Mouse (Mus musculus) hindbrain, embryonic 14.5 days (tissue): Measurements from ENCODE around the gene Mad2l2. TPM values are rescaled to one million over a fixed set of nuclear protein-coding genes. Genes with fewer than 3 reads are reported as not detected.
A peak's percentile ranks its signal among the peaks of the same experiment; 100 is the strongest.

Experiments used
- ATAC-seq: fragments of 200-750 bp; cut with Nextera tagmentation; 2 replicates; pipeline ENCODE4 v1.8.0; 2017; ENCODE audit warnings: moderate number of reproducible peaks, mild to moderate bottlenecking, moderate TSS enrichment, moderate library complexity; ENCODE audit not compliant: low FRiP score
- DNase-seq: peaks from one replicate; pipeline ENCODE4 v3.0.0-alpha.2; 2015; ENCODE audit warnings: low spot score
- H3K27ac ChIP-seq: fragments of 300-500 bp; sonication (generic); 2 replicates; pipeline ENCODE4 v1.5.1; 2014; ENCODE audit warnings: mild to moderate bottlenecking, moderate library complexity
- H3K27me3 ChIP-seq: fragments of 300-500 bp; sonication (generic); 2 replicates; pipeline ENCODE4 v1.6.1; 2014; ENCODE audit warnings: mild to moderate bottlenecking, low read length, mixed read lengths; ENCODE audit not compliant: control insufficient read depth, insufficient read depth
- H3K36me3 ChIP-seq: fragments of 300-500 bp; sonication (generic); replicated peaks from 2 replicates; pipeline ENCODE4 v1.6.1; 2014; ENCODE audit not compliant: control insufficient read depth, insufficient read depth
- H3K4me1 ChIP-seq: fragments of 300-500 bp; sonication (generic); replicated peaks from 2 replicates; pipeline ENCODE4 v1.6.1; 2014; ENCODE audit warnings: antibody characterized with exemption, low read length, mixed read lengths; ENCODE audit not compliant: control insufficient read depth, insufficient read depth
- H3K4me2 ChIP-seq: fragments of 300-500 bp; sonication (generic); replicated peaks from 2 replicates; pipeline ENCODE4 v1.6.1; 2014; ENCODE audit warnings: mild to moderate bottlenecking, moderate library complexity
- H3K4me3 ChIP-seq: fragments of 300-500 bp; sonication (generic); replicated peaks from 2 replicates; pipeline ENCODE4 v1.5.1; 2014; ENCODE audit warnings: mild to moderate bottlenecking, low read length
- H3K9ac ChIP-seq: fragments of 300-500 bp; sonication (generic); 2 replicates; pipeline ENCODE4 v1.6.1; 2014
- H3K9me3 ChIP-seq: fragments of 300-500 bp; sonication (generic); 2 replicates; pipeline ENCODE4 v1.6.1; 2016; ENCODE audit warnings: low read length; ENCODE audit not compliant: control insufficient read depth
- WGBS: fragments of 180-500 bp; shearing (Covaris S2); extraction: QIAGEN DNeasy Blood & Tissue Kit; methylation state at CpG from one replicate; pipeline ENCODE4 v1.1.7; 2014; 5-methylcytosine and 5-hydroxymethylcytosine counted together
- polyA plus RNA-seq: library from polyadenylated mRNA; unstranded; fragments of >200 nt; fragmentation: Nextera tagmentation; extraction: Ambion mirVana; gene quantifications from 2 replicates; pipeline ENCODE4 v1.2.1, GENCODE M21; 2014

Gene Mad2l2
- polyA plus RNA-seq, 1 experiment from 2014 or later: 124 TPM

DNA sequence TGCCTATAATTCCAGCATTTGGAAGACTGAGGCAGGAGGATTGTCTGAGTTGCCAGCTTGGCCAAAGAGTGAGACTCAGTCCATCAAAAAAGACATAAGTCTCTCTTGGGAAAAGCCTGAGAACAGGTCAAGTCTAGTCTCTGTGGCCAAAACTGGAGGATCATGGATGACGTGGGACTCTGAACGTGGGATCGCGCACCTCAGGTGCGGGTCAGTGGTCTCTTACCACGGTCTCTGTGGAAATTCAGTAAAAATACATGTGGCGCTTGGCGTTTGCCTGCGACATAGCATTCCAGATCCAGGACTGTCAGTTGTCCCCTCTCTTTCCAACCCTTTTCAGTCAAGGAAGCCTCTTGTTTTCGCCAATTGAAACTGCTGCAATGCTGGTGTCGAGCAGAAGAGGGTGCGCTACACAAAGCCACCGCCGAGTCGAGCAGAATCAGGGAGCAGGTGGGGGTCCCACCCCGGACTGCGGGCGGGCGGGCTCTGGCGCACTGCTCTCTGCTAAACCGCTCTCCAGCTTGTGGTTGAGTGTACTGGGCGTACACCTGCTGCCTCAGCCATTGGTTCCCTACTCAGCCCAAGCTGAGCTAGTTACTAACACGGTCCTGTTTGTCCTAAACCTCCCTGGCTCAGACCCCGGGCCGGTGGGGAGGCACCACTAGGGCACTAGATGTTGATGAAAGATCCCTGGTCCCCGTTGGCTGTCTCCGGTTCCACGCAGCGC lies 28.2 kb upstream of the Mad2l2 start:
- Histone ChIP-seq H3K4me1 (peaks cover 11% of the 10 kb centered on the region), H3K36me3 (peaks cover 33% of the 10 kb centered on the region), H3K9me3 (no peaks in the 10 kb centered on the region), H3K27me3 (no peaks in the 10 kb centered on the region), H3K4me3 (peak overlapping the region; percentile 16; the same call in 1 of the 2 replicates), H3K4me2 (peak overlapping the region; percentile 47), H3K9ac (peak overlapping the region; percentile 47), H3K27ac (peak overlapping the region; percentile 72)
- 17% methylated on average over 29 of the region's 29 CpGs for WGBS
- ATAC-seq (peak; percentile 81), DNase-seq (peak; percentile 68)

- Histone ChIP-seq H3K27ac (no peak overlapping the region), H3K9ac (no peak overlapping the region), H3K4me1 (peaks cover 12% of the 10 kb centered on the region; the same call in 1 of the 2 replicates), H3K27me3 (no peaks in the 10 kb centered on the region), H3K9me3 (no peaks in the 10 kb centered on the region), H3K36me3 (peaks cover 47% of the 10 kb centered on the region), H3K4me3 (no peak overlapping the region), H3K4me2 (no peak overlapping the region)
- no peak for DNase-seq
- 87% methylated on average over 3 of the region's 3 CpGs for WGBS
- no peak for ATAC-seq
Observed at GRCm38 (mm10) chr4:148104146-148104545, 26.0 kb upstream of the Mad2l2 start.

- H3K4me3 ChIP-seq: no peak overlapping the region
- 35% methylated on average over 22 of the region's 22 CpGs for WGBS
- DNase-seq (no peak), ATAC-seq (peak; percentile 46; the same call in 1 of the 2 replicates)
- H3K9me3 ChIP-seq: no peaks in the 10 kb centered on the region
- 0 out of 2 replicates have a peak, but pooled peaks cover 7% of the 10 kb centered on the region for H3K4me1 ChIP-seq
- 0 out of 2 replicates have a peak overlapping the region, but pooled peaks have one; percentile 4 for H3K27ac ChIP-seq
- H3K4me2 ChIP-seq: no peak overlapping the region
- no peak overlapping the region for H3K9ac ChIP-seq
- H3K27me3 ChIP-seq: no peaks in the 10 kb centered on the region
- peaks cover 41% of the 10 kb centered on the region for H3K36me3 ChIP-seq
Observed at GRCm38 (mm10) chr4:148107621-148108291, 22.4 kb upstream of the Mad2l2 start.

DNA sequence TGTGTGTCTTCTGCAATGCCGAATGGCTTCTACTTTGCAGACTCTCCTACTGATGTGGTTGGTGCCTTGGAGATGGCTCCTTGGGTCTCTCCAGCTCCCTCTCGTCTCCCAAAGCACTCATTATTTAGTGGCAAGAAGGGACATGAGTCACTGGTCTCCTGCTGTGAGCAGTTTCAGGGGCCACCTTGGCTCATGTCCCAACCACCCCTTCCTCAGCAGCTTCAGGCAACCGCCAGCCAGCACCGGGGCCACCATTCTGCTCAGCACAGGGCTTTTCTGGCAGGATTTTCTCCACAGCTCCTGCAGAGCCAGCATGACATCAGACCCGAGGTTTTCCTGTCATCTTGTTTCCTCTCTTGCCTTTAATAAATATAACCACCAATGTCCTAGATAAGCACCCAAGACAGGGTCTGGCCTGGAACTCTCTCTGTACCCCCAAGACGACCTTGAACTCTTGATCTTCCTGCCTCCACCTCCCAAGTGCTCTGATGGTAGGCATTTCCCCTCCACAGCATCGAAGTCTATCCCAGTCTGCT lies 21.6 kb upstream of the Mad2l2 start:
- no peaks in the 10 kb centered on the region for H3K9me3 ChIP-seq
- peaks cover 48% of the 10 kb centered on the region for H3K36me3 ChIP-seq
- H3K9ac ChIP-seq: no peak overlapping the region
- H3K4me3 ChIP-seq: no peak overlapping the region
- 58% methylated on average over 7 of the region's 7 CpGs for WGBS
- H3K4me1 ChIP-seq: 0 out of 2 replicates have a peak, but pooled peaks cover 7% of the 10 kb centered on the region
- DNase-seq (no peak), ATAC-seq (no peak)
- peak overlapping the region; percentile 66 for H3K27ac ChIP-seq
- no peaks in the 10 kb centered on the region for H3K27me3 ChIP-seq
- no peak overlapping the region for H3K4me2 ChIP-seq

DNA sequence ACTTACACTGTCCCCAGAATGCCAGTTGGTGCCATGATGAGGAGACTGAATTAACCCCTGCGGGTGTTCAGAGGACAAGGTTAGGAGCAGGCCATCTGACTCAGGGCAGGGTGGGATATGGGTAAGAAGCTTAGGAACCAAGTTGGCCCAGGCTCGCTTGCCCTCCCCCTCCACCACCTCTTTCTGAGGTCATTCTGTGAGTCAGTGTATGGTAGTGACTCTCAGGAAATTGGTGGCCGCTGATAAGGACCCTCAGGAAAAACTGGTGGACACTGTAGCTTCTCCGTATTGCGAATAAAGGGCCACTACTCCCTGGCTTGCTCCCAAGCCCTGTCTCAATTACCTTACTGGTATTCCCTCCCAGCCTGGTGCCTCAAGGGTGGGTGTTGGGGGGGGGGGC lies 21.0 kb upstream of the Mad2l2 start:
- no peak overlapping the region for H3K4me2 ChIP-seq
- 91% methylated on average over 5 of the region's 5 CpGs for WGBS
- H3K4me1 ChIP-seq: 0 out of 2 replicates have a peak, but pooled peaks cover 7% of the 10 kb centered on the region
- DNase-seq: no peak
- H3K27ac ChIP-seq: no peak overlapping the region
- H3K9ac ChIP-seq: no peak overlapping the region
- no peak overlapping the region for H3K4me3 ChIP-seq
- peaks cover 47% of the 10 kb centered on the region for H3K36me3 ChIP-seq
- no peaks in the 10 kb centered on the region for H3K9me3 ChIP-seq
- H3K27me3 ChIP-seq: no peaks in the 10 kb centered on the region
- ATAC-seq: no peak

DNA sequence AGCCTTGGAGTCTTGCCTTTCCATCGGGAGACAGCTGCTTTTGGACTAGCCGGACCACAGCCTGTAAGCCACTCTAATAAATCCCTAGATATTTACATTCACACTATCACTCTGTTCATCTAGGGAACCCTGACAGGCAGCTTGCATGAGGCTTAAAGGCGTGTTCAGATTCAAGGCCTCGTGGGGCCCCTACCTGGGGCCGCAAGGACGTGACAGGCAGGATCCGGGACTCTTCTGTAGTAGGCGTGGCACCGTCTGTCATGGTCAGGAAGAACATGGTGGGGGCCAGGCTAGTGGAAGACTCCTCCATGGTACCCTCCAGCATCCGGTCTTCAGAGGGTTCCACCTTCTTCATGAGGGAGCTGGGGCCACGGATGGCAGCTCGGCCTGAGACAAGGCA lies 17.7 kb upstream of the Mad2l2 start:
- Histone ChIP-seq H3K4me3 (no peak overlapping the region), H3K27ac (no peak overlapping the region), H3K36me3 (peaks cover 38% of the 10 kb centered on the region), H3K9me3 (no peaks in the 10 kb centered on the region), H3K4me1 (0 out of 2 replicates have a peak, but pooled peaks cover 7% of the 10 kb centered on the region), H3K27me3 (no peaks in the 10 kb centered on the region), H3K9ac (no peak overlapping the region), H3K4me2 (no peak overlapping the region)
- 82% methylated on average over 12 of the region's 12 CpGs for WGBS
- no peak for DNase-seq
- no peak for ATAC-seq

DNA sequence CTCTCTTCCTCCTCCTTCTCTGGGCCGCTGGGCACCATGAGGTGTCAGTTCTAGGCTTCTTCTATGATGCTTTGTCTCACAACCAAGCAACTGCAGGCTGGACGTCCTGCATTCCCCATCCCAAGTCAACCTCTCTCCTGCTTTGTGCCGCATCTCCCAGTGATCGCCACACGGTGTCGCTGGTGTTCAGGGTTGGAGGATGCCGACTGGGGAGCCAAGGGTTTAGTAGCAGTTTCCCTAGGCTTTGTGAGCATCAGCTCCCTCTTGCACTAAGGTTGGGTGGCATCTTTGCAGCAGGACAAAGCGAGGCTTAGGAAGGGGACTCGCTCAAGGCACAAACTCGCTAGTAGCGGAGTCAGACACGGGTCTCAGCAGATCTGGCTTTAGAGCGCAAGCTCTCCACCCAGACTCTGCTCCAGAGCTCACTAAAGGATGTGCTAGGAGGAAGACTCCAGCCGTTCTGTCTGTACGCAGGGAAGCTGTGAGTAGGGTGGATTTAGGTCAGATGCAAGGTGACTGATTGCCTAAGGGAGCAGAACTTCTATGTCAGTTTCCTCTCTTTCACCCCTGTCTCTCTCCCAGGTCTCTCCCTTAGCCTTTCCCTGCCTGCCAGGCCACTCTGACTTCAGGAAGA lies 15.3 kb upstream of the Mad2l2 start:
- DNase-seq (peak; percentile 86), ATAC-seq (peak; percentile 65; the same call in 1 of the 2 replicates)
- Histone ChIP-seq H3K9ac (0 out of 2 replicates have a peak overlapping the region, but pooled peaks have one; percentile 0), H3K4me1 (no peaks in the 10 kb centered on the region), H3K27me3 (no peaks in the 10 kb centered on the region), H3K36me3 (peaks cover 18% of the 10 kb centered on the region), H3K4me2 (0 out of 2 replicates have a peak overlapping the region, but pooled peaks have one; percentile 17), H3K27ac (peak overlapping the region; percentile 58; the same call in 1 of the 2 replicates), H3K4me3 (no peak overlapping the region), H3K9me3 (no peaks in the 10 kb centered on the region)
- 5% methylated on average over 15 of the region's 15 CpGs for WGBS

DNA sequence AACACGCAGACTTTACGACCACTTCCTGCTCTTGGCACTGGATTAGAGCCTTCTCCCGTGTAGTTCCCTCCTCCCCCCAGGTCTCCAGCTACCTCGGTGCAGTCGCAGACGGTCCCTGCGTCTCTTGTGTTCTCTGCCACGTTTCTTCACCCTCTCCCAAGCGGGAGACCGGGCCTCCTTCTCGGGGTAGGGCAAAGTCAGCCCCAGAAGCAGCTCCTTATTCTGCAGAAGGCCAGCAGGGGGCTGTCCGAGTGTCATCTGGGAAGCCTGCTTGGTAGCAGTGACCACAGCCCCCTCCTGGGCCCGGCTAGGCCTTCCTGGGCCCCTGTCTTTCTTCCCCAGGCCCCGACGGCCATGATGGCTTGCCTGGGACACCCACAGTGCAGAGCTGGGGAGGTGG lies 14.7 kb upstream of the Mad2l2 start:
- Histone ChIP-seq H3K9ac (0 out of 2 replicates have a peak overlapping the region, but pooled peaks have one; percentile 0), H3K4me2 (no peak overlapping the region), H3K36me3 (peaks cover 12% of the 10 kb centered on the region), H3K27ac (no peak overlapping the region), H3K27me3 (no peaks in the 10 kb centered on the region), H3K9me3 (no peaks in the 10 kb centered on the region), H3K4me3 (no peak overlapping the region), H3K4me1 (no peaks in the 10 kb centered on the region)
- DNase-seq (no peak), ATAC-seq (no peak)
- WGBS: 5% methylated on average over 15 of the region's 15 CpGs

- Histone ChIP-seq H3K4me1 (0 out of 2 replicates have a peak, but pooled peaks cover 10% of the 10 kb centered on the region), H3K27ac (no peak overlapping the region), H3K9ac (no peak overlapping the region), H3K4me3 (no peak overlapping the region), H3K27me3 (no peaks in the 10 kb centered on the region), H3K4me2 (no peak overlapping the region), H3K9me3 (no peaks in the 10 kb centered on the region), H3K36me3 (peaks cover 12% of the 10 kb centered on the region)
- DNase-seq: no peak
- WGBS: 73% methylated on average over 4 of the region's 4 CpGs
- ATAC-seq: no peak
Observed at GRCm38 (mm10) chr4:148116657-148117056, 13.5 kb upstream of the Mad2l2 start.
